Mouse (Mus musculus) hindbrain, embryonic 16.5 days (tissue): Measurements from ENCODE around the gene Fhit. TPM values are rescaled to one million over a fixed set of nuclear protein-coding genes. Genes with fewer than 3 reads are reported as not detected.

Experiments
- ATAC-seq: fragments of 200-750 bp; cut with Nextera tagmentation; 2 replicates; pipeline ENCODE4 v1.8.0; 2017; ENCODE audit warnings: moderate TSS enrichment, moderate library complexity
- H3K27ac ChIP-seq: fragments of 300-500 bp; sonication (generic); 2 replicates; pipeline ENCODE4 v1.5.1; 2014; ENCODE audit warnings: low read depth, mild to moderate bottlenecking, control low read depth, low read length, moderate library complexity
- H3K27me3 ChIP-seq: fragments of 300-500 bp; sonication (generic); replicated peaks from 2 replicates; pipeline ENCODE4 v1.6.1; 2014; ENCODE audit warnings: low read length; ENCODE audit not compliant: control insufficient read depth, insufficient read depth
- H3K36me3 ChIP-seq: fragments of 300-500 bp; sonication (generic); 2 replicates; pipeline ENCODE4 v1.6.1; 2014; ENCODE audit warnings: mild to moderate bottlenecking, low read length, moderate library complexity, mixed read lengths; ENCODE audit not compliant: control insufficient read depth, insufficient read depth
- H3K4me1 ChIP-seq: fragments of 300-500 bp; sonication (generic); 2 replicates; pipeline ENCODE4 v1.6.1; 2014; ENCODE audit warnings: low read depth, low read length; ENCODE audit not compliant: control insufficient read depth, insufficient read depth
- H3K4me2 ChIP-seq: fragments of 300-500 bp; sonication (generic); 2 replicates; pipeline ENCODE4 v1.6.1; 2014; ENCODE audit warnings: mild to moderate bottlenecking, low read length, control low read depth, moderate library complexity
- H3K4me3 ChIP-seq: fragments of 300-500 bp; sonication (generic); 2 replicates; pipeline ENCODE4 v1.5.1; 2014; ENCODE audit warnings: mild to moderate bottlenecking, low read length, control low read depth, moderate library complexity
- H3K9ac ChIP-seq: fragments of 300-500 bp; sonication (generic); 2 replicates; pipeline ENCODE4 v1.6.1; 2014; ENCODE audit warnings: low read depth, mild to moderate bottlenecking, control low read depth, low read length, moderate library complexity
- H3K9me3 ChIP-seq: fragments of 300-500 bp; sonication (generic); 2 replicates; pipeline ENCODE4 v1.6.1; 2014; ENCODE audit warnings: mild to moderate bottlenecking, low read length, moderate library complexity; ENCODE audit not compliant: control insufficient read depth
- WGBS: fragments of 180-500 bp; shearing (Covaris S2); extraction: QIAGEN DNeasy Blood & Tissue Kit; methylation state at CpG from one replicate; pipeline ENCODE4 v1.1.7; 2014; 5-methylcytosine and 5-hydroxymethylcytosine counted together
- polyA plus RNA-seq: library from polyadenylated mRNA; unstranded; fragments of >200 nt; fragmentation: Nextera tagmentation; extraction: Ambion mirVana; gene quantifications from 2 replicates; pipeline ENCODE4 v1.2.1, GENCODE M21; 2015

Fhit gene
- polyA plus RNA-seq, 1 experiment from 2014 or later, result 8.5 TPM

GRCm38 (mm10) chr14:9619840-9620239, 1542.0 kb downstream of the Fhit start:
- H3K27ac ChIP-seq, result no peak overlapping the region
- no peak overlapping the region for H3K9ac ChIP-seq
- no peaks in the 10 kb centered on the region for H3K36me3 ChIP-seq
- 38% methylated on average over 1 of the region's 1 CpGs for WGBS
- no peak overlapping the region for H3K4me2 ChIP-seq
- no peaks in the 10 kb centered on the region for H3K4me1 ChIP-seq
- H3K9me3 ChIP-seq, result no peaks in the 10 kb centered on the region
- no peak for ATAC-seq
- H3K4me3 ChIP-seq, result no peak overlapping the region
- no peaks in the 10 kb centered on the region for H3K27me3 ChIP-seq

- ATAC-seq, result no peak
- Histone ChIP-seq H3K4me1 (no peaks in the 10 kb centered on the region), H3K27ac (no peak overlapping the region), H3K4me3 (no peak overlapping the region), H3K4me2 (no peak overlapping the region), H3K36me3 (no peaks in the 10 kb centered on the region), H3K9me3 (no peaks in the 10 kb centered on the region), H3K27me3 (no peaks in the 10 kb centered on the region), H3K9ac (no peak overlapping the region)
- 90% methylated on average over 3 of the region's 3 CpGs for WGBS
Observed at GRCm38 (mm10) chr14:9613126-9613525, 1548.7 kb downstream of the Fhit start.

GRCm38 (mm10) chr14:9609120-9609519, 1552.7 kb downstream of the Fhit start:
- Histone ChIP-seq H3K9me3 (no peaks in the 10 kb centered on the region), H3K27ac (no peak overlapping the region), H3K9ac (no peak overlapping the region), H3K4me3 (no peak overlapping the region), H3K36me3 (no peaks in the 10 kb centered on the region), H3K4me1 (peaks cover 4% of the 10 kb centered on the region; the same call in 1 of the 2 replicates), H3K27me3 (no peaks in the 10 kb centered on the region), H3K4me2 (no peak overlapping the region)
- 71% methylated on average over 7 of the region's 7 CpGs for WGBS
- ATAC-seq, result no peak

- H3K27me3 ChIP-seq, result no peaks in the 10 kb centered on the region
- peaks cover 4% of the 10 kb centered on the region; the same call in 1 of the 2 replicates for H3K4me1 ChIP-seq
- peak overlapping the region; percentile 18 for H3K4me2 ChIP-seq
- H3K9ac ChIP-seq, result no peak overlapping the region
- H3K27ac ChIP-seq, result no peak overlapping the region
- 53% methylated on average over 12 of the region's 12 CpGs for WGBS
- ATAC-seq, result peak; percentile 90
- H3K4me3 ChIP-seq, result no peak overlapping the region
- no peaks in the 10 kb centered on the region for H3K9me3 ChIP-seq
- no peaks in the 10 kb centered on the region for H3K36me3 ChIP-seq
Observed at GRCm38 (mm10) chr14:9606584-9607377, 1555.1 kb downstream of the Fhit start.

GRCm38 (mm10) chr14:9600271-9600670, 1561.6 kb downstream of the Fhit start:
- ATAC-seq, result peak; percentile 63
- Histone ChIP-seq H3K9ac (no peak overlapping the region), H3K9me3 (no peaks in the 10 kb centered on the region), H3K36me3 (no peaks in the 10 kb centered on the region), H3K27ac (no peak overlapping the region), H3K27me3 (no peaks in the 10 kb centered on the region), H3K4me2 (no peak overlapping the region), H3K4me3 (no peak overlapping the region), H3K4me1 (no peaks in the 10 kb centered on the region)

- no peaks in the 10 kb centered on the region for H3K9me3 ChIP-seq
- no peak overlapping the region for H3K4me2 ChIP-seq
- H3K9ac ChIP-seq, result no peak overlapping the region
- H3K4me1 ChIP-seq, result no peaks in the 10 kb centered on the region
- 17% methylated on average over 5 of the region's 5 CpGs for WGBS
- no peaks in the 10 kb centered on the region for H3K36me3 ChIP-seq
- H3K27me3 ChIP-seq, result no peaks in the 10 kb centered on the region
- H3K4me3 ChIP-seq, result no peak overlapping the region
- ATAC-seq, result peak; percentile 87
- no peak overlapping the region for H3K27ac ChIP-seq
Observed at GRCm38 (mm10) chr14:9597460-9597977, 1564.3 kb downstream of the Fhit start.

- Histone ChIP-seq H3K9me3 (no peaks in the 10 kb centered on the region), H3K4me3 (no peak overlapping the region), H3K36me3 (no peaks in the 10 kb centered on the region), H3K9ac (no peak overlapping the region), H3K4me1 (no peaks in the 10 kb centered on the region), H3K4me2 (no peak overlapping the region), H3K27me3 (no peaks in the 10 kb centered on the region), H3K27ac (no peak overlapping the region)
- ATAC-seq, result no peak
- 90% methylated on average over 1 of the region's 1 CpGs for WGBS
Observed at GRCm38 (mm10) chr14:9589121-9589520, 1572.7 kb downstream of the Fhit start.

- H3K9me3 ChIP-seq, result no peaks in the 10 kb centered on the region
- no peaks in the 10 kb centered on the region for H3K4me1 ChIP-seq
- no peak overlapping the region for H3K4me3 ChIP-seq
- no peaks in the 10 kb centered on the region for H3K27me3 ChIP-seq
- H3K36me3 ChIP-seq, result no peaks in the 10 kb centered on the region
- no peak overlapping the region for H3K4me2 ChIP-seq
- ATAC-seq, result no peak
- 89% methylated on average over 4 of the region's 4 CpGs for WGBS
- no peak overlapping the region for H3K27ac ChIP-seq
- H3K9ac ChIP-seq, result no peak overlapping the region
Observed at GRCm38 (mm10) chr14:9587900-9588299, 1573.9 kb downstream of the Fhit start.

- no peak for ATAC-seq
- H3K9me3 ChIP-seq, result no peaks in the 10 kb centered on the region
- WGBS, result 81% methylated on average over 8 of the region's 8 CpGs
- no peak overlapping the region for H3K27ac ChIP-seq
- no peak overlapping the region for H3K9ac ChIP-seq
- no peaks in the 10 kb centered on the region for H3K36me3 ChIP-seq
- no peaks in the 10 kb centered on the region for H3K4me1 ChIP-seq
- no peaks in the 10 kb centered on the region for H3K27me3 ChIP-seq
- no peak overlapping the region for H3K4me2 ChIP-seq
- H3K4me3 ChIP-seq, result no peak overlapping the region
Observed at GRCm38 (mm10) chr14:9583227-9584155, 1578.3 kb downstream of the Fhit start.
